Mouse (Mus musculus) liver, postnatal 0 days (tissue): ENCODE measurements around the gene Fank1.

Source experiments
- CTCF ChIP-seq: sonication (generic); IDR thresholded peaks from 2 replicates; pipeline ENCODE4 v1.5.1; 2016; ENCODE audit warnings: antibody characterized with exemption, low read depth
- EP300 ChIP-seq: IDR thresholded peaks from 2 replicates; pipeline ENCODE4 v1.6.1; 2016; ENCODE audit warnings: antibody characterized with exemption, low read depth, mild to moderate bottlenecking

GRCm38 (mm10) chr7:133764425-133764824 lies 12.2 kb upstream of the Fank1 start:
- no peak for TF ChIP-seq CTCF
- TF ChIP-seq EP300: no peak
